Mouse (Mus musculus): ENCODE measurements around the gene Mllt3. TPM values are rescaled to one million over a fixed set of nuclear protein-coding genes. Genes with fewer than 3 reads are reported as not detected.

The Mllt3 gene
- polyA plus RNA-seq, 1 experiment: 11.6 TPM

GRCm38 (mm10) chr4:87902584-87902983 is 130.6 kb downstream of the Mllt3 start:
- H3K27me3 ChIP-seq (ENCODE audit: control insufficient read depth, insufficient read depth, low read length): no peaks in the 10 kb centered on the region
- H3K4me3 ChIP-seq (ENCODE audit: control insufficient read depth, insufficient read depth, low read length): no peak overlapping the region
- WGBS: 78% methylated on average over 4 of the region's 4 CpGs
- H3K36me3 ChIP-seq (ENCODE audit: control insufficient read depth, insufficient read depth, low read length): no peaks in the 10 kb centered on the region
- DNase-seq: no peak
- H3K27ac ChIP-seq (ENCODE audit: control insufficient read depth, insufficient read depth, low read length): no peak overlapping the region
- no peak for TF ChIP-seq CTCF (IDR thresholded peaks at IDR 0.05; ENCODE audit: borderline replicate concordance, control insufficient read depth, extremely low read depth, insufficient read depth, low read length, poor library complexity)
- no peak for TF ChIP-seq POLR2A (IDR thresholded peaks at IDR 0.05; ENCODE audit: control insufficient read depth, extremely low read depth, insufficient read depth, low read length, poor library complexity)
- no peaks in the 10 kb centered on the region for H3K4me1 ChIP-seq (replicated peaks; ENCODE audit: control insufficient read depth, insufficient read depth, low read length)

- no peaks in the 10 kb centered on the region for H3K27me3 ChIP-seq (ENCODE audit: control insufficient read depth, insufficient read depth, low read length)
- WGBS: 63% methylated on average over 1 of the region's 1 CpGs
- DNase-seq: no peak
- no peaks in the 10 kb centered on the region for H3K4me1 ChIP-seq (replicated peaks; ENCODE audit: control insufficient read depth, insufficient read depth, low read length)
- no peaks in the 10 kb centered on the region for H3K36me3 ChIP-seq (ENCODE audit: control insufficient read depth, insufficient read depth, low read length)
- H3K4me3 ChIP-seq (ENCODE audit: control insufficient read depth, insufficient read depth, low read length): no peak overlapping the region
- H3K27ac ChIP-seq (ENCODE audit: control insufficient read depth, insufficient read depth, low read length): no peak overlapping the region
- no peak for TF ChIP-seq POLR2A (IDR thresholded peaks at IDR 0.05; ENCODE audit: control insufficient read depth, extremely low read depth, insufficient read depth, low read length, poor library complexity)
- no peak for TF ChIP-seq CTCF (IDR thresholded peaks at IDR 0.05; ENCODE audit: borderline replicate concordance, control insufficient read depth, extremely low read depth, insufficient read depth, low read length, poor library complexity)
These were observed 132.0 kb downstream of the Mllt3 start for GRCm38 (mm10) chr4:87901166-87901565.

GRCm38 (mm10) chr4:87893498-87893897 is 139.7 kb downstream of the Mllt3 start:
- no peaks in the 10 kb centered on the region for H3K36me3 ChIP-seq (ENCODE audit: control insufficient read depth, insufficient read depth, low read length)
- no peak for DNase-seq
- no peak overlapping the region for H3K27ac ChIP-seq (ENCODE audit: control insufficient read depth, insufficient read depth, low read length)
- TF ChIP-seq CTCF (IDR thresholded peaks at IDR 0.05; ENCODE audit: borderline replicate concordance, control insufficient read depth, extremely low read depth, insufficient read depth, low read length, poor library complexity) (no peak), POLR2A (IDR thresholded peaks at IDR 0.05; ENCODE audit: control insufficient read depth, extremely low read depth, insufficient read depth, low read length, poor library complexity) (no peak)
- H3K4me1 ChIP-seq (replicated peaks; ENCODE audit: control insufficient read depth, insufficient read depth, low read length): no peaks in the 10 kb centered on the region
- H3K4me3 ChIP-seq (ENCODE audit: control insufficient read depth, insufficient read depth, low read length): no peak overlapping the region
- no peaks in the 10 kb centered on the region for H3K27me3 ChIP-seq (ENCODE audit: control insufficient read depth, insufficient read depth, low read length)
- WGBS: 80% methylated on average over 3 of the region's 3 CpGs

GRCm38 (mm10) chr4:87893012-87893411 is 140.2 kb downstream of the Mllt3 start:
- WGBS: 65% methylated on average over 4 of the region's 4 CpGs
- Histone ChIP-seq H3K36me3 (ENCODE audit: control insufficient read depth, insufficient read depth, low read length) (no peaks in the 10 kb centered on the region), H3K27ac (ENCODE audit: control insufficient read depth, insufficient read depth, low read length) (no peak overlapping the region), H3K4me1 (replicated peaks; ENCODE audit: control insufficient read depth, insufficient read depth, low read length) (no peaks in the 10 kb centered on the region), H3K4me3 (ENCODE audit: control insufficient read depth, insufficient read depth, low read length) (no peak overlapping the region), H3K27me3 (ENCODE audit: control insufficient read depth, insufficient read depth, low read length) (no peaks in the 10 kb centered on the region)
- no peak for DNase-seq
- TF ChIP-seq CTCF (IDR thresholded peaks at IDR 0.05; ENCODE audit: borderline replicate concordance, control insufficient read depth, extremely low read depth, insufficient read depth, low read length, poor library complexity): no peak

- H3K36me3 ChIP-seq (ENCODE audit: control insufficient read depth, insufficient read depth, low read length): no peaks in the 10 kb centered on the region
- no peak for DNase-seq
- no peak overlapping the region for H3K4me3 ChIP-seq (ENCODE audit: control insufficient read depth, insufficient read depth, low read length)
- WGBS: 68% methylated on average over 5 of the region's 5 CpGs
- no peak overlapping the region for H3K27ac ChIP-seq (ENCODE audit: control insufficient read depth, insufficient read depth, low read length)
- no peaks in the 10 kb centered on the region for H3K27me3 ChIP-seq (ENCODE audit: control insufficient read depth, insufficient read depth, low read length)
- H3K4me1 ChIP-seq (replicated peaks; ENCODE audit: control insufficient read depth, insufficient read depth, low read length): no peaks in the 10 kb centered on the region
- TF ChIP-seq CTCF (IDR thresholded peaks at IDR 0.05; ENCODE audit: borderline replicate concordance, control insufficient read depth, extremely low read depth, insufficient read depth, low read length, poor library complexity): no peak
- TF ChIP-seq POLR2A (IDR thresholded peaks at IDR 0.05; ENCODE audit: control insufficient read depth, extremely low read depth, insufficient read depth, low read length, poor library complexity): no peak
These were observed 149.8 kb downstream of the Mllt3 start for GRCm38 (mm10) chr4:87883225-87883875.

- 100% methylated on average over 1 of the region's 1 CpGs for WGBS
- TF ChIP-seq POLR2A (IDR thresholded peaks at IDR 0.05; ENCODE audit: control insufficient read depth, extremely low read depth, insufficient read depth, low read length, poor library complexity) (no peak), CTCF (IDR thresholded peaks at IDR 0.05; ENCODE audit: borderline replicate concordance, control insufficient read depth, extremely low read depth, insufficient read depth, low read length, poor library complexity) (no peak)
- no peak for DNase-seq
These were observed 151.2 kb downstream of the Mllt3 start for GRCm38 (mm10) chr4:87881995-87882394.

GRCm38 (mm10) chr4:87881583-87881982 is 151.6 kb downstream of the Mllt3 start:
- Histone ChIP-seq H3K4me3 (ENCODE audit: control insufficient read depth, insufficient read depth, low read length) (no peak overlapping the region), H3K27me3 (ENCODE audit: control insufficient read depth, insufficient read depth, low read length) (no peaks in the 10 kb centered on the region), H3K27ac (ENCODE audit: control insufficient read depth, insufficient read depth, low read length) (no peak overlapping the region), H3K36me3 (ENCODE audit: control insufficient read depth, insufficient read depth, low read length) (no peaks in the 10 kb centered on the region), H3K4me1 (replicated peaks; ENCODE audit: control insufficient read depth, insufficient read depth, low read length) (no peaks in the 10 kb centered on the region)
- no peak for DNase-seq
- 92% methylated on average over 2 of the region's 2 CpGs for WGBS
- no peak for TF ChIP-seq CTCF (IDR thresholded peaks at IDR 0.05; ENCODE audit: borderline replicate concordance, control insufficient read depth, extremely low read depth, insufficient read depth, low read length, poor library complexity)
- TF ChIP-seq POLR2A (IDR thresholded peaks at IDR 0.05; ENCODE audit: control insufficient read depth, extremely low read depth, insufficient read depth, low read length, poor library complexity): no peak

More at GRCm38 (mm10) chr4:87881995-87882394, 151.2 kb downstream of the Mllt3 start:
- no peaks in the 10 kb centered on the region for H3K4me1 ChIP-seq (replicated peaks; ENCODE audit: control insufficient read depth, insufficient read depth, low read length)
- H3K27ac ChIP-seq (ENCODE audit: control insufficient read depth, insufficient read depth, low read length): no peak overlapping the region
- no peak overlapping the region for H3K4me3 ChIP-seq (ENCODE audit: control insufficient read depth, insufficient read depth, low read length)
- no peaks in the 10 kb centered on the region for H3K36me3 ChIP-seq (ENCODE audit: control insufficient read depth, insufficient read depth, low read length)
- no peaks in the 10 kb centered on the region for H3K27me3 ChIP-seq (ENCODE audit: control insufficient read depth, insufficient read depth, low read length)
